In genomic region chr11:110365016-110365415, GRCm38 (mm10) we compare ENCODE assay signal across 9 mouse cellular contexts. TPM values are rescaled to one million over a fixed set of nuclear protein-coding genes. Genes with fewer than 3 reads are reported as not detected.
DNase-seq lines count a peak whose midpoint lies in the region; ATAC-seq lines count a peak whose summit lies in the region.
"Had no signal": no experiment of that assay in that cellular context is flagged by ENCODE, and none has a peak within 500 bp of the region (broad histone marks: within the 10 kb centered on the region; RNA-seq: fewer than 3 reads in every experiment).

No protein-coding gene starts in this region.

- no peaks in the 10 kb centered on the region for H3K27me3 ChIP-seq in hindbrain, embryonic 10.5 days (ENCODE audit: insufficient read depth, poor library complexity, severe bottlenecking)
- H3K27me3 ChIP-seq in hindbrain, embryonic 12.5 days, result peaks cover 3% of the 10 kb centered on the region; the same call in 1 of the 2 replicates
- H3K27me3 ChIP-seq: embryonic facial prominence, embryonic 12.5 days had no signal

- WGBS in hindbrain, embryonic 10.5 days, result 66% methylated on average over 3 of the region's 3 CpGs
- WGBS in hindbrain, embryonic 12.5 days, result 69% methylated on average over 3 of the region's 3 CpGs

- ATAC-seq in hindbrain, embryonic 12.5 days (ENCODE audit: low FRiP score), result no peak

- no peaks in the 10 kb centered on the region for H3K9me3 ChIP-seq in hindbrain, embryonic 10.5 days
- H3K9me3 ChIP-seq in hindbrain, embryonic 12.5 days (replicated peaks), result 0 out of 2 replicates have a peak, but pooled peaks cover under 1% of the 10 kb centered on the region
- H3K9me3 ChIP-seq: embryonic facial prominence, embryonic 12.5 days had no signal

- no peaks in the 10 kb centered on the region for H3K36me3 ChIP-seq in hindbrain, embryonic 10.5 days
- H3K36me3 ChIP-seq in hindbrain, embryonic 12.5 days, result no peaks in the 10 kb centered on the region
- H3K36me3 ChIP-seq: embryonic facial prominence, embryonic 12.5 days had no signal

- peaks cover 7% of the 10 kb centered on the region for H3K4me1 ChIP-seq in hindbrain, embryonic 10.5 days (replicated peaks)
- H3K4me1 ChIP-seq in hindbrain, embryonic 12.5 days, result 0 out of 2 replicates have a peak, but pooled peaks cover 4% of the 10 kb centered on the region

- DNase-seq in hindbrain, embryonic 10.5 days (ENCODE audit: low spot score), result peak; percentile 63
- DNase-seq in 3T3-L1 (ENCODE audit: low read depth, low spot score), result peak; percentile 78
- DNase-seq in MEL-GATA-1-ER (ENCODE audit: extremely low read depth, low read depth), result peak; percentile 54
- peak; percentile 41 for DNase-seq in embryo, embryonic 11.5 days (ENCODE audit: low read depth, low spot score)
- peak; percentile 69 for DNase-seq in kidney, postnatal 14 days
- DNase-seq in mesoderm, embryonic 11.5 days (ENCODE audit: low read depth, low spot score), result peak; percentile 65
- peak; percentile 31 to 38 for DNase-seq in urinary bladder, postnatal 36 days (ENCODE audit: low spot score in 2 of 2)

- H3K4me2 ChIP-seq in hindbrain, embryonic 12.5 days (replicated peaks), result no peak overlapping the region
- H3K4me2 ChIP-seq: embryonic facial prominence, embryonic 12.5 days had no signal

- no peak overlapping the region for H3K9ac ChIP-seq in hindbrain, embryonic 12.5 days
- H3K9ac ChIP-seq: embryonic facial prominence, embryonic 12.5 days had no signal

- H3K4me3 ChIP-seq in hindbrain, embryonic 10.5 days, result no peak overlapping the region
- H3K4me3 ChIP-seq in hindbrain, embryonic 12.5 days, result no peak overlapping the region
- H3K4me3 ChIP-seq: embryonic facial prominence, embryonic 12.5 days had no signal

- no peak overlapping the region for H3K27ac ChIP-seq in hindbrain, embryonic 10.5 days
- H3K27ac ChIP-seq in hindbrain, embryonic 12.5 days, result no peak overlapping the region
- H3K27ac ChIP-seq: embryonic facial prominence, embryonic 12.5 days had no signal

RNA-seq across cellular contexts. Expression of gene Abca5, which starts 27.5 kb away (rescaled TPM):
- polyA plus RNA-seq in hindbrain, embryonic 10.5 days (2016; fragmentation: Nextera tagmentation; extraction: Ambion mirVana), result 2.5 and 2.6 TPM in 2 replicates
- polyA plus RNA-seq in hindbrain, embryonic 12.5 days (2016; fragmentation: Nextera tagmentation; extraction: Ambion mirVana), result 5.9 and 8.9 TPM in 2 replicates

RNA-seq across cellular contexts. Expression of gene Map2k6, which starts 33.9 kb away (rescaled TPM):
- polyA plus RNA-seq in hindbrain, embryonic 10.5 days (2016; fragmentation: Nextera tagmentation; extraction: Ambion mirVana), result 30.5 and 31.8 TPM in 2 replicates
- 27.8 and 34.4 TPM in 2 replicates for polyA plus RNA-seq in hindbrain, embryonic 12.5 days (2016; fragmentation: Nextera tagmentation; extraction: Ambion mirVana)
